Mouse (Mus musculus) liver, embryonic 12.5 days (tissue): ENCODE data around the gene Crx. TPM values are rescaled to one million over a fixed set of nuclear protein-coding genes. Genes with fewer than 3 reads are reported as not detected.

Experiments
- polyA plus RNA-seq: library from polyadenylated mRNA; unstranded; fragments of >200 nt; fragmentation: Nextera tagmentation; extraction: Ambion mirVana; gene quantifications from 2 replicates; pipeline ENCODE4 v1.2.1, GENCODE M21; 2016

Crx gene
- polyA plus RNA-seq, 1 experiment from 2014 or later: not detected

Other genes with a start within 250 kb of the Crx start
- gene Obox3, start 240.1 kb downstream of the Crx start, polyA plus RNA-seq: not detected in 2 replicates
- not detected in 2 replicates for gene Obox5, start 129.8 kb downstream of the Crx start, polyA plus RNA-seq
- gene Obox6, start 40.3 kb downstream of the Crx start, polyA plus RNA-seq: not detected in 2 replicates
- gene Crxos, start 2.6 kb upstream of the Crx start, polyA plus RNA-seq: not detected in 2 replicates
- gene Selenow, start 42.4 kb upstream of the Crx start, polyA plus RNA-seq: 445 and 464 TPM in 2 replicates
- 130 and 143 TPM in 2 replicates for gene Nop53, start 66.1 kb upstream of the Crx start, polyA plus RNA-seq
- 6.5 and 7.8 TPM in 2 replicates for gene Ehd2, start 87.6 kb upstream of the Crx start, polyA plus RNA-seq
- gene Bicra, start 168.0 kb upstream of the Crx start, polyA plus RNA-seq: 2.9 and 3.3 TPM in 2 replicates
- gene Zfp541, start 181.8 kb upstream of the Crx start, polyA plus RNA-seq: not detected in 2 replicates
- 163 and 165 TPM in 2 replicates for gene Napa, start 218.5 kb upstream of the Crx start, polyA plus RNA-seq
- 13.4 and 15.0 TPM in 2 replicates for gene Kptn, start 239.9 kb upstream of the Crx start, polyA plus RNA-seq
- gene Slc8a2, start 249.9 kb upstream of the Crx start, polyA plus RNA-seq: not detected in 2 replicates